Mouse (Mus musculus) ES-CJ7 (cell line): ENCODE data around the gene Usp44.
"Not testable (repeated sequence)": the region's sequence is repeated elsewhere in the genome, so short reads cannot be mapped to it uniquely, and the experiment has no call there.

ENCODE experiments used
- DNase-seq: peaks from one replicate; pipeline ENCODE4 v3.0.0; 2011; ENCODE audit warnings: low read depth, low spot score

Usp44 gene

DNA sequence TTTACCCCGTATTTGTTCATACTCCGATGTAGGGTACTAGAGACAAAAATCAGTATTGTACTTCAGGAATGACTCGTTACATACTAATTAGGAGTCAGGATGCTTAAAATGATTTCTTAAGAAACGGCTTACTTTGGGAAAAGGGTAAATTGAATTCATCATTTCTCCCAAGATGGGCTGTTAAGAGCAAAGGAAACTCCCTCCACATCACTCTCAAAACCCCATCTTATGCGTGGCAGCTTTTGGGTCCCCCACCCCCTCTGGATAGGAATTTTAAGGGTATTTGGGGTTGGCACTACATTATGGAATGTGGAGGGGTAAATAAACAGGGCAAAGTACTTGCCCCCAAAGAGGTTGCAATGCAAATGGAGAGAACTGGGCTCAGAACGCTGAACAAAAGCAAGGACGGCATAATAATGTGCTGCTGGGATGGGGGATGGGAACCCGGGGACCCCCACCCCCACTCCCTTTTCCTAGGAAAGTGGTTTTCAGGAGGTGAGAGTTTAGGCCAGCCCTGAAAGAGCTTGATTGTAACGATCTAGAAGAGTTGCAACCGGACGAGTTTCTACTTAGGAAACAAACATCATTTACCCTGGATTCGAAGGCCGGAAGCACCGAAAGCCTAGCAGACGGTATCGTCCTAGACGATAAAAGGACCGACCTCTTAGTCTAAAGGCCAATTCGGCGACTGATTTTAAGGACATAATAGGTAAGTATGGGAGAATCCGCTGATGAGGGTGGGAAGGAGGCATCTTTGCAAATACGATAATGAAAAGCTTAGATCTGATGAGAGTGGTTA is at the start of gene Usp44:
Usp44 (plus strand) TSS at position 625 of the 799 bp plus-strand sequence.
- no peak for DNase-seq

DNA sequence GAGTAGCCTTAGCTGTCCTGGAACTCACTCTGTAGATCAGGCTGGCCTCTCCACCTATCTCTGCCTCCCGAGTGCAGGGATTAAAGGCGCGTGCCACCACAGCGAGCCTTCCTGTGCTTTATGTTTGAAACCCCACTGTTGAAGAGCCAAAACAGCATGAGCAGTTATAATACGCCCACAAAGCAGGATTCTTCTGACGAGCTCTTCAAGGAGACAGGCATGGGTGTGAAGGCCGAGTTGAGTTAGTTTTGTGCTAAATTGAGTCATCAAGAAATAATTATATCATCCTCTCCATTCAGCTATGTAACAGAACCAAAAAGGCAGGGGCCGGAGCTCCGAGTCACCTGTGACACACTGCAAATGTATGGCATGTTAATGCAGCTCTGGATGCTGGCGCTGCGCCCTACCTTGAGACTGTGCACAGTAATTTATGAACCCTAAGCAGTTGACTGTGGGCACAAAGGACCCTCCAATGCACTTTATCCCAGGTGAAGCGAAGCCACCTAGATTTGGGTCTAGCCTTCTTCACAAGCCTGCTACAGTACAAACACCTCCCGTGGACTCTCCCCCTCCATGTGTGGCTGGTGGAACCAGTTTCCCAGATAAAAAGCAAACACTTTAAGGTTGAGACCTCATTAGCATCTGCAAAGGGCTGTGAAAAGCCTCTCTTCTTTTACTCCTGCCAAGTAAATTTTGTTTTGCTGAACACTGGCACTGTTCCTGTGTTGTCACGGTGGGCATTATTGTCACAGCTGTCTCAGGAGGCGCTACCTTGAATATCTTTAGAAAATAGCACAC is 47.9 kb upstream of the Usp44 start:
- peak; percentile 1 for DNase-seq

DNA sequence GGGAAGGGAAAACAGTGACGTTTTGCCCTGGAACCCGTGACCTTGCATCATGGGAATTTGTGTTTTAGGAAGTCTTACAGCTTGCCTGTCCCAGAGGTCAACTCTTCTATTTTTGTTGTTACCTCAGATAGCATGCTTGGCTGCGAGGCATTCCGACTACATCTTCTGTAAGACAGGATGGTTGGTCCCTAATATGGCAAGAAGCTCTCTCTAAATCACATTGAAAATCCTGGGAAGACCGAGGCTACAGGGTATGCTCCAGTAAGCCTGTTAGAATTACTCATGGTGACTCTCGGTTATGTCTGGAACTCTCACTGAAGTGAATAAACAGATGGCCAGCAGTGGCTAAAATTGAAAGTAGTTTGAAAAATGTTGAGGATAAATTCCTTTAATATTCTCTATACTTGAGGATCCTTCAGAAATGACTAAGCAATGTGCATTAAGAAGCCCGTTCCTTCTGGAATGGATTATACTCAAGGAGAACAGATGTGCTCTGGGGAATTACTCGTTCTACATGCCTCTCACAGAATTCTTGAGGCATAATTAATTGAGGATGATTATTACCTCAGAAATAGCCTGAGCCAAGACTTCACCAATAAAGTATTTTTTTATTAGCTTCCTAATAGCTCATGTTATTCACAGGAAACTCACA is 31.5 kb upstream of the Usp44 start:
- DNase-seq, result peak; percentile 1

DNA sequence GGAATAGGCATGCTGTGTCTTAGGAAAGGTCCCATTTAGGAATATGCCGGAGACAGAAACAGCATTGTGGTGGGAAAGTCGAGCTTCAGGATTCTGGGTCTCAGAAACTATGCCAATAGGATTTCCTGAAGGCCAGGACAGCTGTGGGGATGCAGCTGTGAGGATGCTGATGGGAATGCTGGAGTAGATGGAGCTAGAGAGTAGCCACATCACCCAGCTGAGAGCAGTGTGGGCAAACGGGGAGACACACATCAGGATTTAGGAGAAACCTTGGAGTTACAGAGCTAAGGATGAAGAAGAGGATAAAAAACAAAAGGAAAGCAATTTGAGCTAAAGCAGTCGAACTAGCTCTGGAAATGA is 31.0 kb upstream of the Usp44 start:
- DNase-seq, result no peak

DNA sequence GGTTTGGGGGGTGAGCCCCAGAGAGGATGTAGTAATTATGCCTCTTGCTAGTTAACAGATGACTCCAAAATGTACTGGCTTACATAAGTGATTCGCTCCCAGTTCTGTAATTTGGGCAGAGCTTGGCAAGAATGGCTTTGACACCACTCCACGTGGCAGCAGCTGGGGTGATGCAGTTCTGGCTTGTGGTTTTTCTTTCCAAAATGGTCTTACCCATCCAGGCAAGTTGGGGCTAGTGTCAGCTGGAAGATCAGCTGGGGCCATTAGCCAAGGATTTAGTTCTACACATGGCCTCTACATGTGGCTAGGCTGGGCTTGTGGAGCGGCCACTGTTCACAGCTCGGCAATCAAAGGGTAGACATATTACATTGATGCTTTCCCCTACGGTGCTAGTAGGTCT is 30.5 kb upstream of the Usp44 start:
- DNase-seq, result peak; percentile 0

DNA sequence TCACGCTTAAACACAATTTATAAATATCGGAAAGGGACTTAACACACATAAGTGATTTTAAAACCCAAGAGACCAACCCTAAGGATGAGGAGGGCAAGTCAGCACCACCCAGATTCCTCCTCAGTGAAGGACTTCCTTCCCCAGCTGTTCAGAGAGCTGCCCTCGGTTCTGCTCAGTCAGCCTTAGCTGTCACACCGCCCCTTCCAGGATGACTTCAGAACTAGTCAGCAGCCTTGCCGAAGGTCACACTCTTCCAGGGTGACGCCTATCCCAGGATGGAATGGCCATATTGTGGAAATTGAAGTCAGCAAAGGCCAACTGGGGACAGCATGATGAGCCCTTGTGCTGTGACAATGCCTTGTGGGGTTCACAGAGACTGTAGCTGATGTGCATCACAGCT is 28.2 kb upstream of the Usp44 start:
- peak; percentile 2 for DNase-seq

DNA sequence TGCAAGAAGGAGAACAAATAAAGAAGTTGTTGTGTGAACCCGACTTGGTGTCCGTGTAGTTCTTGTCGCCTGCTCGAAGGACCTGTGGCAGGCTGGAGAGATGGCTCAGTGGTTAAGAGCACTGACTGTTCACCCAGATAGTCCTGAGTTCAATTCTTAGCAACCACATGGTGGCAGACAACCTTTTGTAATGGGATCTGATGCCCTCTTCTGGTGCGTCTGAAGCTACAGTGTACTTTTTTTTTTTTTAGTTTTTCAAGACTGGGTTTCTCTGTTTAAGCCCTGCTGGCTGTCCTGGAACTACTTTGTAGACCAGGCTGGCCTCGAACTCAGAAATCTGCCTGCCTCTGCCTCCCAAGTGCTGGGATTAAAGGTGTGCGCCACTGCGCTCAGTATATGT is 21.9 kb upstream of the Usp44 start:
- peak; percentile 2 for DNase-seq

DNA sequence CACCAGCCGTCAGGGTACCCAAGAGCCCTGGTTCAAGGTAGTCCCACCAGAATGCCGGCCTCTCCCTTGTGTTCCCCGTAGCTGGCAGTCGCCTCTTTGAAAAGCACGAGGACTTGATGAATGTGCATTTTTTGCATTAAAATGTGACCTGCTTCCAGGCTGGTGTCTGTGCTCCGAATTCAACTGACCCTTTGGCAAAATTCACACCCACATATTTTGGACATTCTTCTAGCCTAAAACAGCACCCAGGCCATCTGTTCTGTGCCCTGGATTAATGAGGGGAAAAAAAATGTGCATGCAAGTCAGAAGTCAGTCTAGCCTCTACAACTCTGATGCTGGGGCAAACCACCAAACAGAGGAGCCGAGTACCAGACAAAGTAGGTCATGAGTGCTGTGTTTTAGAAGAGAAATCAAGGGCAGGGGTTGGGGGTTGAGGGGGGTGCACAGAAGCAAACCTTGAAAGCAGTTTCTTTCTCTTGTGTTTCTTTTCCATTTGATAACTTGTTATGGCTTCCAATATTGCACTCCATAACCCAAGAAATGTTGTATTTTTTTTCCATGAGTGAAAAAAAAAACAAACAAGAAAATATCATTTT is 20.7 kb upstream of the Usp44 start:
- peak; percentile 3 for DNase-seq

DNA sequence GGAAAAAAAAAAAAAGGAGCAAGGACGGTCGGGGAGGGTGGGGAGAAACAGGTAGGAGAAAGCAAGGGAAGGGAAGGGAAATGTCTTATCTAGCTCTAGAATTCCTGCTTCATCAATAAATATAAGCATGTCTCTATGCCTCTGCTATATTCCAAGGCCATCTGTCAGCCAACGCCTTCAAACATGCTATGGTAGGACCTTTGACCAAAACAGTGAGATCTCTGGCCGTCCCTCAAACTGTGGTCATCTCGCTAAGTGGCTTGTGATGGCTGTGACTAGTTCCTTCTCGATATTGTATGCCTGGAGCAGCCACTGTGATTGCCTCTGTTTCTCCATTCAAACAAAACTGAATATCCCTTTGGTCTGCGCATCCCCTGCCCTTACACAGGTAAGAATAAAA is 19.3 kb upstream of the Usp44 start:
- no peak for DNase-seq

DNA sequence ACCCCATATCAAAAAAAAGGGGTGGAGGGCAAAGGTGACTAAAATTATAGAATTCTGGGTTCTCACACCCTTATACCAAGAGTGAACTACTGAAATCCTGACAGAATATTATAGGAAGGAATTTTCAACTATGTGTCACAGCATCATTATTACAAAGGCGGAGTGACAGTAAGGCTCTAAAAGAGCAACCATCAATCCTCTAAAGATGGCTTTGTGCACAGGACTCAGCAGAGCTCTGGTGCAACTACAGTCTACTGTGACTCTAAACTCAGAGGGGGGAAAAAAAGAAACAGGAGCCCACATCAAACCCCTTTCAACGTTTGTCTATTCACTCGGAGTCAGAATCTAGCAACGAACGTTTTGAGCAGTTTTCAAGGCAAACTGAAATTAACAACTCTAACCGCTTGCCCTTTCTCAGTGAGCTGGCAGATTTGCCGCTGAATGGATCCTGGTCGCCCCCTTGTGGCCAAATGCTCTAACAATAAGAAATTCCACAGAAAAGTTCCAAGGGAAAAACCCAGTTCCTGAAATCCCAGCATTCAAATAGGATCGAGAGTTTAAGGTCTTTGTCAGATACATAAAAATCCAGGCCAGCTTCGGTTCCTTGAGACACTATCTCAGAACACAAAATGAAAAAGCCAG is 18.5 kb upstream of the Usp44 start:
- DNase-seq, result peak; percentile 63

DNA sequence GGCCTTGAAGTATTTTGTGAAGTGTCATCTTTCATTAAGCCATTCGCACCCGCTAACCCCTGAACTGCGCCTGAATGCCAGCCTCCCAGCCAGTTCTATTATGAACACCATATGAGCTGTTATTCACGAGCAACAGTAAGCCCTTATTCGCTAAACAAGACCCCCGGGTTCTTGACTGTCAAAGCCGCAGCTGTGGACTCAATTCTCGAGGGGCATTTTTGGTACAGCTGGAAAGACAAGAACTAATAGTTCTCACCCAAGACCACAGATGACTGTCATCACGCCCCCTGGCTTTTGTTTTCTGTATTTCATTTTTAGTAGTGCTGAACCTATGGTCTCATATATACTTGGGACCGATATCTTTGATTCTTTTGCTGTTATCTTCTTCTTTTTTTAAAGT is 17.6 kb upstream of the Usp44 start:
- DNase-seq, result no peak

DNA sequence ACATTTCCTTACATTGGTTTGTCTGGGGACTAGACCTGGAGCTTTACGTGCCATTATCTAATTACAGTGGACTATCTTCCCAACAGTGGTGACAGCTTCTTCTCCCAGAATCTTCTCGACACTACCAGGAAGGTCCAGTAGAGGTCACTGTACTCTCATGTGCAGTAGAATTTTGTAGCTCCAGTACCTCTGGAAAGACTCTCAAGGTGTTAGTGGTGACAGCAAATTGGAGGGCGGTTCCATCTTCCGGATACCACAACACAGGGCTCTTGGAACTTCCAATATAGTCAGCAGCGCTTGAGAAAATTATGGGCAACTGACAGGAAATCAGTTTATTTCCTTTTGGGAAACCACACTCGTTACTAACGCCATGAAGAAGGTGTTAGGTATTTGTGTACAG is 12.7 kb upstream of the Usp44 start:
- DNase-seq, result peak; percentile 89

DNA sequence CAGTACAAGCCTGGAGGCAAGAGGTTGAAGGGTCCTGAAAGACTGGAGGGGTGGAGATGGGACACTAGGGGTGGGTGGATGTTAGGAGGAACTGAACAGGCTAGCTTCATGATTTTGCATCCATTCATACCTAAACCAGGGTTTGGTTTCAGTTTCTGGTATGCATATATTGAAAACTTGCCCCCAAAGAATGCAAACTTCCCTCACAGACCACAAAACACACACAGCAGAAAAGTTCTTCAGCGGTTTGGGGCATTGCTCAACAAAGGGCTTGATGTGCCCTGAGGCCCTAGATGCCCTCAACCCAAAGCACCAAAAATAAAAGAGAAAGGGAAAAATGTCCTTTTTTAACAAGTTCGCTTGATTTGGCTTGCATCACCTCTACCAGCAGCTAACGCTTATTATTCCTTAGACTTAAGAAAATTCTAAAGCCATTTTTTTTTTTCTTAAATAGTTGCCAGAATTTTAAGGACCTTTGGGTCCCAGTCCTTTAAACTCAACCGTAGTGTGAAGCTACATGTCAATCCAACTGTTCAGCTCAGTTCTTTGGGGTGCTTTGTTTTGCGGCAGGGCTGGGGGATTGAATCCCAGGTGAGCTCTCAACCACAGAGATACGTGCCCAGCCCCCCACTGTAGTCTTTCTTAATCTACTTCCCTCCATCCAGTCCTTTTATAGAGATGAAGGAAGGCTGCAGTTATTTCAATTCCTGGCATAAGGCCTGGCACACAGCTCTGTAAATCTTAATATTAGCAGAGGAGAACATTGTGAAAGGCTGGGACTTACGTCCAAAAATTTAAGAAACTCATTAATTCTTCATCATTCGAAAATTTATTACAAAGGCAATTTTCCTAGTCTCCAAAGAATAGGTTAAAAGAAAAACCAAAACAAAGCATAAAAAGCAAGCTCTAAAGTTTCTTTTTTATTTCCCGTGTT is 1.2 kb upstream of the Usp44 start:
- no peak for DNase-seq

DNA sequence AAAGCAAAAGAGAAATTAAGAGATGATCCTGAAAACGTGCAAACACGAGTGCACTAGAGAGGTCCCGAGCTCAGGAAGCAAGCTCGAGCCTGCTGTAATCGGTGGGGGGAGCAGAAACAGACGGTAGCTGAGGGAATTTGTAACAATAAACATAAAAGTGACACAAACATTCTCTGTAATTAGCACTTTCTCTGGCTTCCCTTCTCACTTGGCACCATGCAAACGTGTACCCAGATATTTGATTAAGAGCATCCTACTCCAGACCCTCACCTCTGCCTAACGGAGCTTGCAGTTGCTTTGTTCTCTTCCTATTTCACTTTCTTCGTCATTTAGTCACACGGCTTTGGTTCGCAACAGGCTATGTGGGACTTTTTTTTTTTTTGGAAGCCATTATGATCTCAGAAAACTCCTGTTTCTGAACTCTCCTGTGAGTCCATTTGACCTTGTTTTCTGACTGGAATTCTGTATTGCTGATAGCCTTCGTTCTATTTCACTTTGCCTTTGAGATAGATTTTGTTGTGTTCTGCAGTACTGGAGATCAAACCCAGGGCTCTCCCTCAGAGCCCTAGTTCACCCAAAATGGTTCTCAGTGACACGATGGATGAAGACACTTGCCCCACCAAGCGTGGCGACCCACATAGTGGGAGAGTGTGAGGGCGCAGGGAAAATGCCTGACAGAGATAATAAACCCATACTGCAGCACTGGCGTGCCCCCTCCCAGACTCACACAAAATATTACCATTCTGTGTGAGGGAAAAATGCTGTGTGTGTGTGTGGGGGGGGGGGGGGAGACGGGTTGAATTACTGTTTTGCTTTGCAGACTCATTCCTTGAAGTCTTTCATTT is 597 bp downstream of the Usp44 start:
- DNase-seq, result no peak

DNA sequence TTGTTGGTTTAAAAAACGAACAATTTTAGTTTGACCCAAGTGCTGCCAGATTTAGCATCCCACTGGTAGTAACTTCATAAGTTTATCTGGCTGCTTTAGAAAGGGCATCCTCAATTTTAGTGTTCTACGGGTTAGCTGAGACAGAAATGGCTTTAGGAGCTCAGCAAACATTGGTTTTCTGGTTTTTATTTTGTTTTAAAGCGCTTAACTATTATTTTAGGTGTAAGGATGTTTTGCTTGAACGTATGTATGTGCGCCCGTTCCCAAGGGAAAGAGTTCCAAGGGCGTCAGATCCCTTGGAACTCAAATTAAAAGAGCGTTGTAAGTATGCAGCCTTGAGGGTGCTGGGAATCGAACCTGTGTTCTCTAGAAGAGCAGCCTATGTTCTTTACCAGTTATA is 1.5 kb downstream of the Usp44 start:
- DNase-seq, result no peak

DNA sequence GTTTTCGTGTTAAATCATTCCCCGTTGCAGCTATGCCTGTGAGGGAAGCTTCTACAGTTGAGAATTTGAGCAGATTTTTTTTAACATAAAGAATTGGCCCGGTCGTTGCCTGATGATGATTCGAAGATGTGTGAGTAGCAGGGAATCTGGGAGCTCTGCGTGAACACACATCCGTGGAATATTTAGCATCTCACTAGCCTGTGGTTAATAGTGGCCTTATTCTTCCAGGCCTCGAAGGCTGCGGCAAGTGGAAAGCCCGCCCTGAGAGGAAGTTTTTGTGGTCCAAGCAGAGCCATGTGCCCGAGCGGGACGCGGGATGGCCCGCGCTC is 2.0 kb downstream of the Usp44 start:
- DNase-seq, result no peak

DNA sequence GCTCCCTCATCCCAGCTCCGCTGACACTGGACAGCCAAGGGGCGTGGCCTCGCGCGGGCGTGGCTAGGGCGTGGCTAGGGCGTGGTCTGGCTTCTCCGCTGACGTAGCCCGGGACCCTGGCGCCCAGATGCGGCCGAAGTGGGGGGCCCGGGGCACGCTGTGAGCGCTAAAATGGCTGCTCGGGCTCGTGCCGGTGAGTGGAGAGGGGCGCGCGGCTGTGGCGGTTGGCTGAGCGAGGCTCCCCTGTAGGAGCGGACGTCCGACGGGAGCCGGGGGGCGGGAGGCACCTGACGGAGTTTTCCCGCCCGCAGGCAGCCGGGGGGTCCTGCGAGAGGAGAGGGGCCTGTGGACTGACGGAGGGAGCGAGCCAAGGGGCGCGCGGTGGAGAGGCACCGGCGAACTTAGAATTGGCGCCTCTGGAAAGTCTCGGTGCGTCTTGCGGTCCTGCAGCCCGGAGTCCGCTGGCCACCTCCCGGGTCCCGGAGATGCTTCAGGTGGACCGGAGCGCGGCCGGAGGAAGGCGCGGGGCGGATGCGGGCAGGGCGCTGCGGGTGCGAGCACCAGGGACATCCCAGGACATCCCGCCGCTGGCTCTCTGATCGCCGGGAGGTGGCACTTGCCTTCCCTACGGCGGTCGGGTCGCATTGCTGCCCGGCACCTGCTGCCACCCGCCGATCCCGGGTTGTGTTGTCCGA is 2.5 kb downstream of the Usp44 start:
- peak; percentile 68 for DNase-seq

DNA sequence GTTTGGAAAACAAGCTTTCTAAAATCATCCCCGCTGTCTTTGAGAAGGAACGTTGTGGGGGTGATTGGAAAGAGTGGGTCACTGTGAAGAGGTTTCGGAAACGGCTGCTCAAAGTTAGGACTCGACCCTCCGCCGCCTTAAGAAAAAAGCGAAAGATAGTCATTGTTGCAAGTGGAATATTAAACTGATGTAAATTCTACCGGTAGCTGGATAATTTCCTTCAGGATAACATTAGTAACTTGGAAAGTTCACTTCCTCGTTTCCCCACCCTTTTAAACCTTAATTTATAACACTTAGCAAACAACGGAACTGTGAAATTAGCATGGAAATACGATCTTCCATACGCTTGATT is 3.0 kb downstream of the Usp44 start:
- no peak for DNase-seq

DNA sequence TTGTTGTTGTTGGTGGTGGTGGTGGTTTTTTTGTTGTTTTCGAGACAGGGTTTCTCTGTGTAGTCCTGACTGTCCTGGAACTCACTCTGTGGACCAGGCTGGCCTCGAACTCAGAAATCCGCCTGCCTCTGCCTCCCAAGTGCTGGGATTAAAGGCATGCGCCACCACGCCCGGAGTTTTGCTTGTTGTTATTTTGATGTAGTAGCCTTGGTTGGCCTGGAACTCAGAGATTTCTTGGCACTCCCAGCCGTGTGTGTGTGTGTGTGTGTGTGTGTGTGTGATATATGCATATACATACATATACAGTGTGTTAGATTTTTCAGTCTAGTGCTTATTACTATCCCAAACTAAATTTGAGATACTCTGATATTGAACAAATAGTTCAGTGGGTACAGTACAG is 3.8 kb downstream of the Usp44 start:
- DNase-seq, result not testable (repeated sequence)
